Mouse (Mus musculus): ENCODE measurements around the gene Gm17535.
"Not testable (repeated sequence)": the region's sequence is repeated elsewhere in the genome, so short reads cannot be mapped to it uniquely, and the experiment has no call there.

- not testable (repeated sequence) for TF ChIP-seq POLR2A (IDR thresholded peaks at IDR 0.05; ENCODE audit: extremely low read depth, insufficient read depth, low read length); CTCF (IDR thresholded peaks at IDR 0.05; ENCODE audit: low read depth, low read length)
Observed at GRCm38 (mm10) chr9:3012733-3013279, 21.6 kb upstream of the Gm17535 start, which contains the start of gene Gm10721.

Data from liver, adult 2 months (tissue).